Mouse (Mus musculus) embryonic fibroblast, embryonic 13.5 days (primary cell): Measurements from ENCODE around the gene Grasp.

Source experiments
- CTCF ChIP-seq: IDR thresholded peaks from 2 replicates; pipeline ENCODE4 v1.5.1; 2011; ENCODE audit warnings: mild to moderate bottlenecking, control low read depth, low read length, moderate library complexity, borderline replicate concordance; ENCODE audit not compliant: insufficient read depth
- POLR2A ChIP-seq: IDR thresholded peaks from 2 replicates; pipeline ENCODE4 v1.6.1; 2011; ENCODE audit warnings: low read depth, mild to moderate bottlenecking, control low read depth, low read length, moderate library complexity

- TF ChIP-seq CTCF: no peak
- no peak for TF ChIP-seq POLR2A
Observed at GRCm38 (mm10) chr15:101187907-101188306, 36.1 kb upstream of the Grasp start.
